Mouse (Mus musculus): ENCODE data around the gene Slamf1.
A peak's percentile ranks its signal among the peaks of the same experiment; 100 is the strongest.

Gene Slamf1

GRCm38 (mm10) chr1:171766898-171767297 is at the start of gene Slamf1:
Slamf1 (plus strand) TSS chr1:171767127.
- DNase-seq (ENCODE audit: low spot score), result no peak

- DNase-seq (ENCODE audit: low spot score), result no peak
Measured at GRCm38 (mm10) chr1:171731195-171731594, 35.7 kb upstream of the Slamf1 start.

GRCm38 (mm10) chr1:171734898-171735297 is 32.0 kb upstream of the Slamf1 start:
- no peak for DNase-seq (ENCODE audit: low spot score)

GRCm38 (mm10) chr1:171748127-171748969 is 18.6 kb upstream of the Slamf1 start:
- no peak for DNase-seq (ENCODE audit: low spot score)

GRCm38 (mm10) chr1:171761853-171762448 is 5.0 kb upstream of the Slamf1 start:
- no peak for DNase-seq (ENCODE audit: low spot score)

- no peak for DNase-seq (ENCODE audit: low spot score)
Measured at GRCm38 (mm10) chr1:171770996-171771395, 4.1 kb downstream of the Slamf1 start.

GRCm38 (mm10) chr1:171772121-171772735 is 5.3 kb downstream of the Slamf1 start:
- DNase-seq (ENCODE audit: low spot score), result no peak

GRCm38 (mm10) chr1:171773232-171773989 is 6.5 kb downstream of the Slamf1 start:
- no peak for DNase-seq (ENCODE audit: low spot score)

GRCm38 (mm10) chr1:171774266-171774665 is 7.3 kb downstream of the Slamf1 start:
- no peak for DNase-seq (ENCODE audit: low spot score)

GRCm38 (mm10) chr1:171774678-171775077 is 7.8 kb downstream of the Slamf1 start:
- no peak for DNase-seq (ENCODE audit: low spot score)

GRCm38 (mm10) chr1:171775781-171776180 is 8.9 kb downstream of the Slamf1 start:
- peak; percentile 9 for DNase-seq (ENCODE audit: low spot score)

GRCm38 (mm10) chr1:171777026-171777425 is 10.1 kb downstream of the Slamf1 start:
- no peak for DNase-seq (ENCODE audit: low spot score)

GRCm38 (mm10) chr1:171782287-171782915 is 15.5 kb downstream of the Slamf1 start:
- DNase-seq (ENCODE audit: low spot score), result no peak

- DNase-seq (ENCODE audit: low spot score), result no peak
Measured at GRCm38 (mm10) chr1:171785871-171786270, 18.9 kb downstream of the Slamf1 start.

GRCm38 (mm10) chr1:171787281-171788015 is 20.5 kb downstream of the Slamf1 start:
- no peak for DNase-seq (ENCODE audit: low spot score)

GRCm38 (mm10) chr1:171788461-171789283 is 21.7 kb downstream of the Slamf1 start:
- peak; percentile 8 for DNase-seq (ENCODE audit: low spot score)

- DNase-seq (ENCODE audit: low spot score), result no peak
Measured at GRCm38 (mm10) chr1:171789407-171789806, 22.5 kb downstream of the Slamf1 start.

GRCm38 (mm10) chr1:171791491-171791890 is 24.6 kb downstream of the Slamf1 start:
- no peak for DNase-seq (ENCODE audit: low spot score)

GRCm38 (mm10) chr1:171796185-171796584 is 29.3 kb downstream of the Slamf1 start:
- DNase-seq (ENCODE audit: low spot score), result no peak

- DNase-seq (ENCODE audit: low spot score), result no peak
Measured at GRCm38 (mm10) chr1:171797840-171798239, 30.9 kb downstream of the Slamf1 start.

All from layer of hippocampus, adult 9-10 months (tissue).